Comparison of ENCODE assay signal across 7 mouse cellular contexts in the genomic region with DNA sequence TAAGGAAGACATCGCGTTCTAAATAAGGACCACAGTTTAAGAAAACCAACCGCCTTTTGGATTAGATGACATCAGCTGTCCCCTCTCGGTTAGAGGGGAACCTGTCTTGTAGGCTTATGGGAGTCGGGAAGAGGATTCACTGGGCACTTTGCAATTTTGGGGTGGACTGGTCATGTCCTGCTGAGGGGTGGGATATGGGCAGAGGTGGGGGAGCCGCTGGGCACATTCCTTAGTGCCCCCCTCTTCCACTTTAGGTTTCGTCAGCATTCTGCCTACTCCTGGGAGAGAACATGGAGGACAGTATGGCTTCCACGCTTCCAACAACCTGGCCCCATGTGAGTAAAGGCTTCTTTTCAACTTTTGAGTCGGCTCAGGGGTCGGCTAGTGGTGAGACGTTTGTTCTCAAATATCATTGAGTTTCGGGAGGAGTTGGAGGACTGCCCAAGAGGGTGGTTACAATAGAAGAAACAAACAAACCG. TPM values are rescaled to one million over a fixed set of nuclear protein-coding genes. Genes with fewer than 3 reads are reported as not detected.
A peak's percentile ranks its signal among the peaks of the same experiment; 100 is the strongest.
DNase-seq lines count a peak whose midpoint lies in the region; ATAC-seq and TF ChIP-seq lines count a peak whose summit lies in the region.

No protein-coding gene starts in this region.

- no peak for TF ChIP-seq POLR2A in spleen, adult 2 months (IDR thresholded peaks at IDR 0.05; ENCODE audit: low read depth, low read length)
- TF ChIP-seq POLR2A in testis, adult 2 months (IDR thresholded peaks at IDR 0.05; ENCODE audit: control insufficient read depth, low read depth, low read length), result no peak

- ATAC-seq in granulocyte monocyte progenitor cell, adult 5-6 weeks (replicated peaks; ENCODE audit: poor library complexity, severe bottlenecking), result peak; percentile 39
- ATAC-seq in kidney, postnatal 0 days (replicated peaks; ENCODE audit: low FRiP score, low read depth), result peak; percentile 58

- WGBS in spleen, adult 2 months, result 35% methylated on average over 13 of the region's 13 CpGs
- WGBS in kidney, postnatal 0 days, result 29% methylated on average over 13 of the region's 13 CpGs

- H3K4me2 ChIP-seq in kidney, postnatal 0 days (ENCODE audit: low read length), result peak overlapping the region; percentile 53

- no peaks in the 10 kb centered on the region for H3K27me3 ChIP-seq in spleen, adult 2 months (ENCODE audit: control insufficient read depth, insufficient read depth, low read length)
- no peaks in the 10 kb centered on the region for H3K27me3 ChIP-seq in kidney, postnatal 0 days (ENCODE audit: insufficient read depth, low read length)
- no peaks in the 10 kb centered on the region for H3K27me3 ChIP-seq in testis, adult 2 months (ENCODE audit: control insufficient read depth, insufficient read depth, low read length)

- peaks cover 4% of the 10 kb centered on the region; the same call in 1 of the 2 replicates for H3K4me1 ChIP-seq in spleen, adult 2 months (ENCODE audit: control insufficient read depth, insufficient read depth, insufficient read length)
- H3K4me1 ChIP-seq in kidney, postnatal 0 days (replicated peaks; ENCODE audit: insufficient read depth, low read length), result no peaks in the 10 kb centered on the region
- no peaks in the 10 kb centered on the region for H3K4me1 ChIP-seq in testis, adult 2 months (ENCODE audit: control insufficient read depth, insufficient read depth, low read length)

- no peak for TF ChIP-seq CTCF in spleen, adult 2 months (IDR thresholded peaks at IDR 0.05; ENCODE audit: extremely low read depth, insufficient read depth, insufficient read length, insufficient replicate concordance)
- no peak for TF ChIP-seq CTCF in kidney, postnatal 0 days (IDR thresholded peaks at IDR 0.05; ENCODE audit: low read depth)
- TF ChIP-seq CTCF in testis, adult 2 months (IDR thresholded peaks at IDR 0.05; ENCODE audit: control insufficient read depth, insufficient read depth, insufficient replicate concordance, low read depth, low read length), result no peak

- H3K27ac ChIP-seq in spleen, adult 2 months (ENCODE audit: insufficient read depth, low read length), result peak overlapping the region; percentile 89
- H3K27ac ChIP-seq in kidney, postnatal 0 days, result peak overlapping the region; percentile 67
- H3K27ac ChIP-seq in testis, adult 2 months (ENCODE audit: control insufficient read depth, insufficient read depth, low read depth, low read length), result peak overlapping the region; percentile 93

- peak overlapping the region; percentile 75 for H3K9ac ChIP-seq in kidney, postnatal 0 days (ENCODE audit: low read depth, low read length)

- peak in 1 of 2 experiments; percentile 5 for DNase-seq in spleen, adult 2 months (ENCODE audit: low read depth in 1 of 2, low spot score in 2 of 2)
- no peak for DNase-seq in spleen, adult 12 weeks (ENCODE audit: low spot score)
- DNase-seq in cerebellum, adult 9-11 months, result peak; percentile 60
- DNase-seq in kidney, postnatal 0 days (ENCODE audit: low spot score), result peak; percentile 51
- DNase-seq in lung, postnatal 25 days (ENCODE audit: low spot score), result peak; percentile 21

- peaks cover 25% of the 10 kb centered on the region for H3K36me3 ChIP-seq in spleen, adult 2 months (ENCODE audit: control insufficient read depth, insufficient read depth, low read length)
- H3K36me3 ChIP-seq in kidney, postnatal 0 days (ENCODE audit: insufficient read depth, low read length), result peaks cover 31% of the 10 kb centered on the region
- H3K36me3 ChIP-seq in testis, adult 2 months (ENCODE audit: control insufficient read depth, insufficient read depth, low read length), result no peaks in the 10 kb centered on the region; the same call in 1 of the 2 replicates

- H3K9me3 ChIP-seq in kidney, postnatal 0 days (replicated peaks; ENCODE audit: low read length), result peaks cover 13% of the 10 kb centered on the region

- peak overlapping the region; percentile 79 for H3K4me3 ChIP-seq in spleen, adult 2 months (ENCODE audit: extremely low read depth, insufficient read depth, insufficient read length)
- H3K4me3 ChIP-seq in kidney, postnatal 0 days (replicated peaks; ENCODE audit: low read depth, low read length), result peak overlapping the region; percentile 57
- H3K4me3 ChIP-seq in testis, adult 2 months (ENCODE audit: control insufficient read depth, low read depth, low read length), result peak overlapping the region; percentile 92

RNA-seq across cellular contexts. Expression of a gene that starts 0.7 kb away (rescaled TPM):
- polyA plus RNA-seq in spleen, adult 2 months (2012; rRNA removed), result 9.5 and 12.4 TPM in 2 replicates
- total RNA-seq in granulocyte monocyte progenitor cell, adult 5-6 weeks (2014; fragmentation: Nextera tagmentation), result 28.1 and 34.8 TPM in 2 replicates
- 38.2 and 45.9 TPM in 2 replicates for total RNA-seq in granulocyte monocyte progenitor cell, adult 5-6 weeks (2017)
- 20.7 and 22.2 TPM in 2 replicates for polyA plus RNA-seq in kidney, postnatal 0 days (2015; fragmentation: Nextera tagmentation; extraction: Ambion mirVana)
- polyA plus RNA-seq in testis, adult 2 months (2012; rRNA removed), result 33.3 and 34.2 TPM in 2 replicates

RNA-seq across cellular contexts. Expression of a gene that starts 16.6 kb away (rescaled TPM):
- 0.81 and 0.92 TPM in 2 replicates for polyA plus RNA-seq in spleen, adult 2 months (2012; rRNA removed)
- total RNA-seq in granulocyte monocyte progenitor cell, adult 5-6 weeks (2014; fragmentation: Nextera tagmentation), result 9.1 and 16.6 TPM in 2 replicates
- 6.7 and 8.3 TPM in 2 replicates for total RNA-seq in granulocyte monocyte progenitor cell, adult 5-6 weeks (2017)
- polyA plus RNA-seq in kidney, postnatal 0 days (2015; fragmentation: Nextera tagmentation; extraction: Ambion mirVana), result 8.8 and 8.9 TPM in 2 replicates
- 2.0 and 3.0 TPM in 2 replicates for polyA plus RNA-seq in testis, adult 2 months (2012; rRNA removed)

RNA-seq across cellular contexts. Expression of a gene that starts 31.8 kb away (rescaled TPM):
- polyA plus RNA-seq in spleen, adult 2 months (2012; rRNA removed), result 0.76 and 1.4 TPM in 2 replicates
- total RNA-seq in granulocyte monocyte progenitor cell, adult 5-6 weeks (2014; fragmentation: Nextera tagmentation), result 0.26 and 3.4 TPM in 2 replicates
- 1.6 and 3.3 TPM in 2 replicates for total RNA-seq in granulocyte monocyte progenitor cell, adult 5-6 weeks (2017)
- polyA plus RNA-seq in kidney, postnatal 0 days (2015; fragmentation: Nextera tagmentation; extraction: Ambion mirVana), result 3.6 and 4.4 TPM in 2 replicates
- 7.6 and 9.0 TPM in 2 replicates for polyA plus RNA-seq in testis, adult 2 months (2012; rRNA removed)

RNA-seq across cellular contexts. Expression of a gene that starts 45.7 kb away (rescaled TPM):
- polyA plus RNA-seq in spleen, adult 2 months (2012; rRNA removed), result 0.65 and 0.85 TPM in 2 replicates
- total RNA-seq in granulocyte monocyte progenitor cell, adult 5-6 weeks (2014; fragmentation: Nextera tagmentation), result 3.4 and 3.6 TPM in 2 replicates
- total RNA-seq in granulocyte monocyte progenitor cell, adult 5-6 weeks (2017), result 2.5 and 3.1 TPM in 2 replicates
- polyA plus RNA-seq in kidney, postnatal 0 days (2015; fragmentation: Nextera tagmentation; extraction: Ambion mirVana), result 3.3 and 3.5 TPM in 2 replicates
- polyA plus RNA-seq in testis, adult 2 months (2012; rRNA removed), result 3.4 and 3.5 TPM in 2 replicates
